Mouse (Mus musculus): ENCODE measurements around the gene Dcaf8. TPM values are rescaled to one million over a fixed set of nuclear protein-coding genes. Genes with fewer than 3 reads are reported as not detected.

The Dcaf8 gene
- polyA plus RNA-seq, 2 experiments = 34.6 to 36.2 TPM

DNA sequence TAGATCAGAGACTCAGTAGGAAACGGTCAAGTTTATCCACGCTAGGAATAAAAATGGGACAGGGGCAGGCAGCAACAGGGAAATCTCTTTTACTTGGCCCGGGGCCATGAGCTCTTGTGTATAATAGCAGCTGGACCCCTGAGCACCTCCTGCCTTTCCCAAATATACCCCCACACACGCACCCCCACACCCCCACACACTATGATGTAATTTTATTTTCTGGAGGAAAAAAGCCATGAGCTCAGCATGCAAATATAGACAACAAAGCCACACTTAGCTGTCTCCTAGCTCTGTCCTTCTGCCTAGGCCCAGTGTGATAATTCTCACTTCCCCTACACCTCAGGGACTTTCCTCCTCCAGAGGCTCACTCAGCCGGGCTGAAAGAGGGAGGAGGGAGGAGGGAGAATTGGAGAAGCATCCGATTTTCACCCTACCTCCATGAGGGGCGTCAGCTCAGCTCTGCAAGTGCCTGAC is 59.3 kb downstream of the Dcaf8 start:
- WGBS (ENCODE audit: insufficient replicate concordance) = 35% methylated on average over 7 of the region's 7 CpGs
- peaks cover 2 to 12% of the 10 kb centered on the region in 2 experiments; a peak in 2 of 4 replicates for H3K4me1 ChIP-seq (replicated peaks; ENCODE audit: control insufficient read depth in 2 of 2, insufficient read depth in 2 of 2, low read length in 1 of 2)
- H3K27me3 ChIP-seq (ENCODE audit: control insufficient read depth, insufficient read depth, low read length) = no peaks in the 10 kb centered on the region
- ATAC-seq (ENCODE audit: insufficient read depth) (no peak), DNase-seq (ENCODE audit: low read depth in 3 of 3, low spot score in 3 of 3) (no peak)
- H3K9ac ChIP-seq (replicated peaks) = no peak overlapping the region
- H3K4me2 ChIP-seq (ENCODE audit: low read depth) = no peak overlapping the region
- H3K4me3 ChIP-seq (ENCODE audit: insufficient read depth in 1 of 2, low read depth in 2 of 2, low read length in 2 of 2) = no peak overlapping the region
- TF ChIP-seq EP300 (IDR thresholded peaks at IDR 0.05; ENCODE audit: low read depth) (no peak), CTCF (IDR thresholded peaks at IDR 0.05; ENCODE audit: low read depth) (no peak)
- no peaks in the 10 kb centered on the region for H3K36me3 ChIP-seq (replicated peaks; ENCODE audit: control insufficient read depth, insufficient read depth, low read depth)
- no peaks in the 10 kb centered on the region for H3K9me3 ChIP-seq (ENCODE audit: control insufficient read depth, low read length)
- no peak overlapping the region for H3K27ac ChIP-seq

DNA sequence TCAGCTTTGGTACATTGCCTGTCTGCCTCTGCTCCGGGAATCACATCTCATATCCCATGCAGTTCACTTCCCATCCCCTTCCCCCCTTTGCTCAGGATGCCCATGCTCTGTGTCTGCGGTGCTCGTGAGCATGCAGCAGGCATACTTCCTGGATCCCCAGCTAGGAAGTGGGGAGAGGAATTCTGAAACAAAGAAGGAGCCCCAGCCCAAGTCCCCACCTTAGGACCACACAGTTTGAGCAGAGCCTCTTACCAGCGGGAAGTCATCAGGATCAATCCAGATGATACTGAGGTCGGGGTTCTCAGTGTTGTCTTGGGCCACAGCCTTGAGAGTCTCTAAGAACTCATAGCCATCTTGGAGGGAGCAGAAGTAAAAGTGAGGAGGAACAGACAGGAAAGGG is 64.9 kb downstream of the Dcaf8 start:
- no peaks in the 10 kb centered on the region for H3K9me3 ChIP-seq (ENCODE audit: control insufficient read depth, low read length)
- no peak for ATAC-seq (ENCODE audit: insufficient read depth)
- H3K4me3 ChIP-seq (ENCODE audit: insufficient read depth in 1 of 2, low read depth in 2 of 2, low read length in 2 of 2) = no peak overlapping the region
- peaks cover 0 to 3% of the 10 kb centered on the region in 2 experiments; a peak in 2 of 4 replicates for H3K4me1 ChIP-seq (replicated peaks; ENCODE audit: control insufficient read depth in 2 of 2, insufficient read depth in 2 of 2, low read length in 1 of 2)
- H3K36me3 ChIP-seq (replicated peaks; ENCODE audit: control insufficient read depth, insufficient read depth, low read depth) = no peaks in the 10 kb centered on the region
- no peaks in the 10 kb centered on the region for H3K27me3 ChIP-seq (ENCODE audit: control insufficient read depth, insufficient read depth, low read length)
- H3K27ac ChIP-seq = no peak overlapping the region
- TF ChIP-seq CTCF (IDR thresholded peaks at IDR 0.05; ENCODE audit: low read depth) (no peak), EP300 (IDR thresholded peaks at IDR 0.05; ENCODE audit: low read depth) (no peak)
- DNase-seq (ENCODE audit: low read depth in 3 of 3, low spot score in 3 of 3) = no peak
- 41% methylated on average over 5 of the region's 5 CpGs for WGBS (ENCODE audit: insufficient replicate concordance)
- no peak overlapping the region for H3K4me2 ChIP-seq (ENCODE audit: low read depth)
- H3K9ac ChIP-seq (replicated peaks) = no peak overlapping the region

DNA sequence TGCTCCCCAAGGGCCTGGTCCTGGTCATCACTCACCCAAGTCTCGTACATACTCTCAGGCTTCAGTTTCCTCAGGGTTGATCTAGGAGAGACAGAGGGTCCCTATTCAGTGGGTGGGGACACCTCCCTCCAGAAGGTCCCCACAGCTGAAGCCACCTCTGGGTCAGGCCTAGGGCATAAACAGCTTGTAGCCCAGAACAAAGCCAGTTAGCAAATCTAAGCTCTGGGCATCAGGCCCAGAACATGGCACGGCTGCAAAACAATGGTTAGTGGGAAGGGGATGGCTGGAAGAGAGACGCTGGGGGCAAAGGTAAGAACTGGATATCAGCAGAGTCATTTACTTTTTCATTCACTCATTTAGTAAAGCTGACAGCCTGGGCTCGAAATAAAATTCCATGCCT is 65.9 kb downstream of the Dcaf8 start:
- no peak overlapping the region for H3K9ac ChIP-seq (replicated peaks)
- no peak overlapping the region for H3K27ac ChIP-seq
- H3K4me1 ChIP-seq (replicated peaks; ENCODE audit: control insufficient read depth in 2 of 2, insufficient read depth in 2 of 2, low read length in 1 of 2) = peaks cover 0 to 3% of the 10 kb centered on the region in 2 experiments; a peak in 2 of 4 replicates
- no peak for DNase-seq (ENCODE audit: low read depth in 3 of 3, low spot score in 3 of 3)
- no peak for ATAC-seq (ENCODE audit: insufficient read depth)
- no peaks in the 10 kb centered on the region for H3K27me3 ChIP-seq (ENCODE audit: control insufficient read depth, insufficient read depth, low read length)
- no peak overlapping the region for H3K4me3 ChIP-seq (ENCODE audit: insufficient read depth in 1 of 2, low read depth in 2 of 2, low read length in 2 of 2)
- H3K36me3 ChIP-seq (replicated peaks; ENCODE audit: control insufficient read depth, insufficient read depth, low read depth) = no peaks in the 10 kb centered on the region
- H3K4me2 ChIP-seq (ENCODE audit: low read depth) = no peak overlapping the region
- H3K9me3 ChIP-seq (ENCODE audit: control insufficient read depth, low read length) = no peaks in the 10 kb centered on the region
- WGBS (ENCODE audit: insufficient replicate concordance) = 61% methylated on average over 4 of the region's 4 CpGs
- TF ChIP-seq EP300 (IDR thresholded peaks at IDR 0.05; ENCODE audit: low read depth) (no peak), CTCF (IDR thresholded peaks at IDR 0.05; ENCODE audit: low read depth) (no peak)

DNA sequence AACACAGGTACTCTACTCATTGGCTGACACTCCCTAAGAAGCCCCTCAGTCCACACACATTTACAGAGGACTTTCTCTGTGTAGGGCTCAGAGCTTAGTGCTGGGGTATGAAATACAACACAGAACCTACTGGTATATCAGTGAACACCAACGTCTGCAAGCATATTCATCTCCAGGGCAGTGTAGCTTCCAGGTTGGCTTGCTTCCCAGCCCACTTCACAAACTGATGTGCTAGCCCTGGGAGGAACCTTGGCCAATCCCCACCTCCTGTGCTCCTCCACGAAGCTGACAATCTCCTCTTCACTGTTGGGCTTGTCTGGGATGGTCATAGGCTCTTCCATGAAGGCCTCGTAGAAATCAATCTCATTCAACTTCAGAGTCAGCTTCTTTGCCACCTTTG is 66.9 kb downstream of the Dcaf8 start:
- H3K9me3 ChIP-seq (ENCODE audit: control insufficient read depth, low read length) = no peaks in the 10 kb centered on the region
- DNase-seq (ENCODE audit: low read depth in 3 of 3, low spot score in 3 of 3) (no peak), ATAC-seq (ENCODE audit: insufficient read depth) (no peak)
- H3K27me3 ChIP-seq (ENCODE audit: control insufficient read depth, insufficient read depth, low read length) = no peaks in the 10 kb centered on the region
- H3K4me1 ChIP-seq (replicated peaks; ENCODE audit: control insufficient read depth in 2 of 2, insufficient read depth in 2 of 2, low read length in 1 of 2) = peaks cover 0 to 3% of the 10 kb centered on the region in 2 experiments; a peak in 2 of 4 replicates
- no peaks in the 10 kb centered on the region for H3K36me3 ChIP-seq (replicated peaks; ENCODE audit: control insufficient read depth, insufficient read depth, low read depth)
- TF ChIP-seq EP300 (IDR thresholded peaks at IDR 0.05; ENCODE audit: low read depth) = no peak
- TF ChIP-seq CTCF (IDR thresholded peaks at IDR 0.05; ENCODE audit: low read depth) = no peak
- H3K4me2 ChIP-seq (ENCODE audit: low read depth) = no peak overlapping the region
- 38% methylated on average over 3 of the region's 3 CpGs for WGBS (ENCODE audit: insufficient replicate concordance)
- H3K9ac ChIP-seq (replicated peaks) = no peak overlapping the region
- no peak overlapping the region for H3K27ac ChIP-seq
- H3K4me3 ChIP-seq (ENCODE audit: insufficient read depth in 1 of 2, low read depth in 2 of 2, low read length in 2 of 2) = no peak overlapping the region

DNA sequence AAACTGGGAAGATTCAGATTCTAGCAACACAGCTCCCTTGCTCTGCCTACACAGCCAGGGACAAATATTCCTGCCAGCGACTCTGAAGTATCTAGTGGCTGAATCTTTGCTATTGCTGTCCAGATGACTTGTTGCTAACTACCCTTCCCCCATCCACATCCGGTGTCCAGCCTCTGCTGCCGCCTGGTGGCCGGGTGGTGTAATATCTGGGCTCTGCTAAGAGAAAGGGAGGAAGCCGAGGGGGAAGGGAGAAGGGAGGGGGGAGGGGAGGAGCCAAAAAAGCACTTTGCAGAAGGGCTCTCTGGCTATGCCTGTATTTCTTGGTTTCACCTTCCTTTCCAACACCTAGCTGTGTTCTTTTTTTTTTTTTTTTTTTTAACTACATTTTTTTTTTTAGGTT is 69.3 kb downstream of the Dcaf8 start:
- Histone ChIP-seq H3K4me3 (ENCODE audit: insufficient read depth in 1 of 2, low read depth in 2 of 2, low read length in 2 of 2) (peak overlapping the region in 1 of 2 experiments; percentile 24; a peak in 1 of 4 replicates), H3K27ac (no peak overlapping the region), H3K27me3 (ENCODE audit: control insufficient read depth, insufficient read depth, low read length) (no peaks in the 10 kb centered on the region), H3K4me2 (ENCODE audit: low read depth) (peak overlapping the region; percentile 39), H3K36me3 (replicated peaks; ENCODE audit: control insufficient read depth, insufficient read depth, low read depth) (no peaks in the 10 kb centered on the region), H3K4me1 (replicated peaks; ENCODE audit: control insufficient read depth in 2 of 2, insufficient read depth in 2 of 2, low read length in 1 of 2) (peaks cover 0 to 3% of the 10 kb centered on the region in 2 experiments; a peak in 2 of 4 replicates), H3K9ac (replicated peaks) (no peak overlapping the region; the same call in 1 of the 2 replicates), H3K9me3 (ENCODE audit: control insufficient read depth, low read length) (no peaks in the 10 kb centered on the region)
- TF ChIP-seq CTCF (IDR thresholded peaks at IDR 0.05; ENCODE audit: low read depth) = peak; percentile 97
- TF ChIP-seq EP300 (IDR thresholded peaks at IDR 0.05; ENCODE audit: low read depth) = peak; percentile 17; the same call in 1 of the 2 replicates
- peak; percentile 60 to 75 (median 67) for DNase-seq (ENCODE audit: low read depth in 3 of 3, low spot score in 3 of 3)
- ATAC-seq (ENCODE audit: insufficient read depth) = peak; percentile 72
- WGBS (ENCODE audit: insufficient replicate concordance) = 0% methylated on average over 5 of the region's 5 CpGs
